Comparison of ENCODE assay signal across 16 mouse cellular contexts in genomic region chr3:115993025-115993424, GRCm38 (mm10). TPM values are rescaled to one million over a fixed set of nuclear protein-coding genes. Genes with fewer than 3 reads are reported as not detected.
DNase-seq lines count a peak whose midpoint lies in the region; ATAC-seq lines count a peak whose summit lies in the region.
"Had no signal": no experiment of that assay in that cellular context is flagged by ENCODE, and none has a peak within 500 bp of the region (broad histone marks: within the 10 kb centered on the region; RNA-seq: fewer than 3 reads in every experiment).

No protein-coding gene starts in this region.

- H3K4me1 ChIP-seq in intestine, embryonic 16.5 days (ENCODE audit: control insufficient read depth, insufficient read depth, low read length): peaks cover 5% of the 10 kb centered on the region; the same call in 1 of the 2 replicates
- H3K4me1 ChIP-seq in liver, embryonic 16.5 days (ENCODE audit: control insufficient read depth, low read depth, low read length): peaks cover 3% of the 10 kb centered on the region; the same call in 1 of the 2 replicates
- H3K4me1 ChIP-seq: hindbrain, embryonic 13.5 days; neural tube, embryonic 12.5 days had no signal

- peak; percentile 17 for DNase-seq in R1 (ENCODE audit: low read depth, low spot score)
- DNase-seq in kidney, postnatal 36 days: peak; percentile 29 to 61
- no peak for DNase-seq in urinary bladder, adult 18-20 months (ENCODE audit: low spot score in 2 of 2)
- DNase-seq in layer of hippocampus, adult 9-11 months: no peak
- DNase-seq in neural tube, embryonic 10.5 days (ENCODE audit: extremely low spot score, low spot score): no peak
- DNase-seq: adrenal gland, adult 8-10 months; cerebellum, adult 2 months; heart, adult 2 months; thymus, postnatal 25 days had no signal

- no peaks in the 10 kb centered on the region for H3K9me3 ChIP-seq in intestine, embryonic 16.5 days (ENCODE audit: control insufficient read depth, low read length)
- no peaks in the 10 kb centered on the region for H3K9me3 ChIP-seq in liver, embryonic 16.5 days (replicated peaks; ENCODE audit: control insufficient read depth, low read length)
- H3K9me3 ChIP-seq: hindbrain, embryonic 13.5 days; neural tube, embryonic 12.5 days had no signal

- H3K36me3 ChIP-seq in intestine, embryonic 16.5 days (ENCODE audit: control insufficient read depth, insufficient read depth, low read length): peaks cover 6% of the 10 kb centered on the region
- H3K36me3 ChIP-seq in liver, embryonic 16.5 days (ENCODE audit: control insufficient read depth, insufficient read depth): peaks cover 9% of the 10 kb centered on the region

- no peaks in the 10 kb centered on the region for H3K27me3 ChIP-seq in intestine, embryonic 16.5 days (replicated peaks; ENCODE audit: control insufficient read depth, insufficient read depth, low read length)
- no peaks in the 10 kb centered on the region for H3K27me3 ChIP-seq in liver, embryonic 16.5 days (ENCODE audit: control insufficient read depth, insufficient read depth, low read depth, low read length)
- H3K27me3 ChIP-seq: hindbrain, embryonic 13.5 days; neural tube, embryonic 12.5 days had no signal

- 55% methylated on average over 10 of the region's 10 CpGs for WGBS in intestine, embryonic 16.5 days
- WGBS in liver, embryonic 16.5 days (ENCODE audit: insufficient replicate concordance): 70% methylated on average over 10 of the region's 10 CpGs

- H3K4me3 ChIP-seq in intestine, embryonic 16.5 days (ENCODE audit: low read length): no peak overlapping the region; the same call in 1 of the 2 replicates
- H3K4me3 ChIP-seq in liver, embryonic 16.5 days (ENCODE audit: low read depth, low read length): no peak overlapping the region
- H3K4me3 ChIP-seq: erythroblast, embryonic 14.5 days; heart, adult 2 months; hindbrain, embryonic 13.5 days; neural tube, embryonic 12.5 days had no signal

- H3K4me2 ChIP-seq in intestine, embryonic 16.5 days (ENCODE audit: low read depth, low read length): peak overlapping the region; percentile 25; the same call in 1 of the 2 replicates
- no peak overlapping the region for H3K4me2 ChIP-seq in liver, embryonic 16.5 days (ENCODE audit: low read depth, low read length)
- H3K4me2 ChIP-seq: hindbrain, embryonic 13.5 days; neural tube, embryonic 12.5 days had no signal

- peak overlapping the region; percentile 60; the same call in 1 of the 2 replicates for H3K27ac ChIP-seq in intestine, embryonic 16.5 days (ENCODE audit: low read length)
- no peak overlapping the region for H3K27ac ChIP-seq in liver, embryonic 16.5 days (ENCODE audit: low read length)
- H3K27ac ChIP-seq: heart, adult 2 months; hindbrain, embryonic 13.5 days; neural tube, embryonic 12.5 days had no signal

- ATAC-seq in intestine, embryonic 16.5 days: peak; percentile 96
- ATAC-seq in liver, embryonic 16.5 days (ENCODE audit: low read depth): peak; percentile 68
- ATAC-seq: forebrain, embryonic 16.5 days; lung, postnatal 0 days had no signal

- H3K9ac ChIP-seq in intestine, embryonic 16.5 days (ENCODE audit: low read depth, low read length): no peak overlapping the region
- H3K9ac ChIP-seq in liver, embryonic 16.5 days (ENCODE audit: low read depth, low read length): no peak overlapping the region
- H3K9ac ChIP-seq: hindbrain, embryonic 13.5 days; neural tube, embryonic 12.5 days had no signal

RNA-seq across cellular contexts. Expression of gene Slc30a7, which starts 14.2 kb away (rescaled TPM):
- 36.2 and 38.0 TPM in 2 replicates for polyA plus RNA-seq in intestine, embryonic 16.5 days (2015; fragmentation: Nextera tagmentation; extraction: Ambion mirVana)
- polyA plus RNA-seq in liver, embryonic 16.5 days (2015; fragmentation: Nextera tagmentation; extraction: Ambion mirVana): 9.5 and 10.2 TPM in 2 replicates

RNA-seq across cellular contexts. Expression of gene Extl2, which starts 14.2 kb away (rescaled TPM):
- polyA plus RNA-seq in intestine, embryonic 16.5 days (2015; fragmentation: Nextera tagmentation; extraction: Ambion mirVana): 14.9 and 17.0 TPM in 2 replicates
- polyA plus RNA-seq in liver, embryonic 16.5 days (2015; fragmentation: Nextera tagmentation; extraction: Ambion mirVana): 3.2 and 4.0 TPM in 2 replicates
- polyA plus RNA-seq: erythroblast, embryonic 14.5 days had no signal

Comparison
In these comparisons a context has a peak if more than half of its experiments do, and no peak if none do; other contexts are left out.
1. DNase-seq: peak in R1 (single experiment) and kidney, postnatal 36 days (2 of 2); none in urinary bladder, adult 18-20 months (0 of 2), layer of hippocampus, adult 9-11 months (single experiment) and neural tube, embryonic 10.5 days (single experiment).